Mouse (Mus musculus) lung, postnatal 0 days (tissue): ENCODE measurements at regions not wholly inside any gene's neighbourhood (a gene's known extent, or its start where the extent isn't known, plus 50 kb on each side); places are given as distances from the start of the nearest gene placed in this dataset.

Experiments used
- CTCF ChIP-seq: IDR thresholded peaks from 2 replicates; pipeline ENCODE4 v1.5.1; 2016; ENCODE audit warnings: antibody characterized with exemption, mild to moderate bottlenecking
- EP300 ChIP-seq: IDR thresholded peaks from 2 replicates; pipeline ENCODE4 v1.6.1; 2016; ENCODE audit warnings: antibody characterized with exemption, mild to moderate bottlenecking, control low read depth

- no peak for TF ChIP-seq CTCF
- TF ChIP-seq EP300 = no peak
Measured at GRCm38 (mm10) chr1:143171286-143171685, 469.2 kb upstream of the B3galt2 start.
